Mouse (Mus musculus) hematopoietic stem cell, adult 5-6 weeks (primary cell): ENCODE data around the gene Yae1d1. TPM values are rescaled to one million over a fixed set of nuclear protein-coding genes. Genes with fewer than 3 reads are reported as not detected.
"Not testable (repeated sequence)": the region's sequence is repeated elsewhere in the genome, so short reads cannot be mapped to it uniquely, and the experiment has no call there.

Source experiments
- ATAC-seq, 2 experiments: fragments of 125-278 bp in 1 of 2; replicated peaks in 1 of 2; 2 replicates each; pipeline ENCODE4 v1.8.0; 2016 to 2017; ENCODE audit warnings: inconsistent platforms in 2 of 2, mild to moderate bottlenecking in 2 of 2, moderate number of reproducible peaks in 2 of 2, low read depth in 1 of 2, moderate TSS enrichment in 1 of 2; ENCODE audit not compliant: low FRiP score in 2 of 2, poor library complexity in 2 of 2, severe bottlenecking in 2 of 2, insufficient read depth in 1 of 2, low TSS enrichment in 1 of 2
- total RNA-seq: library from RNA; stranded (forward); fragments of 172-1452, 232-1000 nt; gene quantifications from 2 replicates; pipeline ENCODE4 v1.2.3, GENCODE M21; 2017

Gene Yae1d1
- 14.7 and 17.4 TPM in 2 replicates for total RNA-seq

- ATAC-seq = peak; percentile 97 to 98
These were observed at the start of gene Yae1d1 for GRCm38 (mm10) chr13:17992697-17993514. Gene Yae1d1 (minus strand): TSS chr13:17993349.

GRCm38 (mm10) chr13:18038814-18039213, 45.7 kb upstream of the Yae1d1 start:
- ATAC-seq = no peak

- peak in 1 of 2 experiments; percentile 59; a peak in 2 of 4 replicates for ATAC-seq
These were observed 23.5 kb upstream of the Yae1d1 start for GRCm38 (mm10) chr13:18016604-18017003.

GRCm38 (mm10) chr13:18013205-18013604, 20.1 kb upstream of the Yae1d1 start:
- no peak for ATAC-seq

- no peak for ATAC-seq
These were observed 17.9 kb upstream of the Yae1d1 start for GRCm38 (mm10) chr13:18011055-18011454.

GRCm38 (mm10) chr13:17993515-17993847, 332 bp upstream of the Yae1d1 start:
- peak in 1 of 2 experiments; percentile 12; a peak in 1 of 4 replicates for ATAC-seq

- ATAC-seq = no peak
These were observed 1.1 kb downstream of the Yae1d1 start for GRCm38 (mm10) chr13:17992009-17992408.

GRCm38 (mm10) chr13:17983194-17983593, 10.0 kb downstream of the Yae1d1 start:
- peak; percentile 45 to 46; a peak in 1 of 4 replicates for ATAC-seq

- no peak for ATAC-seq
These were observed 10.5 kb downstream of the Yae1d1 start for GRCm38 (mm10) chr13:17982634-17983033.

GRCm38 (mm10) chr13:17976854-17977739, 16.1 kb downstream of the Yae1d1 start:
- ATAC-seq = no peak

- ATAC-seq = peak; percentile 100
These were observed 17.3 kb downstream of the Yae1d1 start for GRCm38 (mm10) chr13:17975891-17976290.

- no peak for ATAC-seq
These were observed 17.7 kb downstream of the Yae1d1 start for GRCm38 (mm10) chr13:17975457-17975856.

- ATAC-seq = no peak
These were observed 18.4 kb downstream of the Yae1d1 start for GRCm38 (mm10) chr13:17974734-17975133.

GRCm38 (mm10) chr13:17960613-17961012, 32.5 kb downstream of the Yae1d1 start:
- ATAC-seq = no peak

- ATAC-seq = no peak
These were observed 38.9 kb downstream of the Yae1d1 start for GRCm38 (mm10) chr13:17954282-17954681.

GRCm38 (mm10) chr13:17950581-17950980, 42.6 kb downstream of the Yae1d1 start:
- not testable (repeated sequence) for ATAC-seq

- no peak for ATAC-seq
These were observed 43.6 kb downstream of the Yae1d1 start for GRCm38 (mm10) chr13:17949555-17949954.
